Mouse (Mus musculus): ENCODE measurements around the gene Fbxo34. TPM values are rescaled to one million over a fixed set of nuclear protein-coding genes. Genes with fewer than 3 reads are reported as not detected.
A peak's percentile ranks its signal among the peaks of the same experiment; 100 is the strongest.
"Not testable (repeated sequence)": the region's sequence is repeated elsewhere in the genome, so short reads cannot be mapped to it uniquely, and the experiment has no call there.

The Fbxo34 gene
- polyA plus RNA-seq, 1 experiment = 10.2 TPM

- Histone ChIP-seq H3K27me3 (replicated peaks; ENCODE audit: control insufficient read depth, insufficient read depth, low read length) (no peaks in the 10 kb centered on the region), H3K4me3 (ENCODE audit: insufficient read depth, low read depth, low read length) (no peak overlapping the region), H3K36me3 (ENCODE audit: control insufficient read depth, insufficient read depth, low read length) (peaks cover 2% of the 10 kb centered on the region; the same call in 1 of the 2 replicates), H3K27ac (ENCODE audit: insufficient read depth, low read depth, low read length) (no peak overlapping the region), H3K4me1 (ENCODE audit: control insufficient read depth, insufficient read depth, low read length) (no peaks in the 10 kb centered on the region)
- no peak for TF ChIP-seq CTCF (conservative IDR thresholded peaks at IDR 0.05; ENCODE audit: insufficient read depth, insufficient read length, low read depth, low read length)
- TF ChIP-seq POLR2A (IDR thresholded peaks at IDR 0.05; ENCODE audit: low read depth, low read length) = no peak
- WGBS = 79% methylated on average over 4 of the region's 4 CpGs
- no peak for DNase-seq
Measured at GRCm38 (mm10) chr14:47554236-47554635, 104.0 kb downstream of the Fbxo34 start.

GRCm38 (mm10) chr14:47555225-47555624, 105.0 kb downstream of the Fbxo34 start:
- peaks cover 2% of the 10 kb centered on the region; the same call in 1 of the 2 replicates for H3K36me3 ChIP-seq (ENCODE audit: control insufficient read depth, insufficient read depth, low read length)
- no peak overlapping the region for H3K27ac ChIP-seq (ENCODE audit: insufficient read depth, low read depth, low read length)
- no peaks in the 10 kb centered on the region for H3K27me3 ChIP-seq (replicated peaks; ENCODE audit: control insufficient read depth, insufficient read depth, low read length)
- H3K4me3 ChIP-seq (ENCODE audit: insufficient read depth, low read depth, low read length) = no peak overlapping the region
- no peak for DNase-seq
- 95% methylated on average over 5 of the region's 5 CpGs for WGBS
- TF ChIP-seq POLR2A (IDR thresholded peaks at IDR 0.05; ENCODE audit: low read depth, low read length) (no peak), CTCF (conservative IDR thresholded peaks at IDR 0.05; ENCODE audit: insufficient read depth, insufficient read length, low read depth, low read length) (no peak)
- H3K4me1 ChIP-seq (ENCODE audit: control insufficient read depth, insufficient read depth, low read length) = no peaks in the 10 kb centered on the region

GRCm38 (mm10) chr14:47560714-47561113, 110.5 kb downstream of the Fbxo34 start:
- TF ChIP-seq POLR2A (IDR thresholded peaks at IDR 0.05; ENCODE audit: low read depth, low read length) (no peak), CTCF (conservative IDR thresholded peaks at IDR 0.05; ENCODE audit: insufficient read depth, insufficient read length, low read depth, low read length) (no peak)
- Histone ChIP-seq H3K27me3 (replicated peaks; ENCODE audit: control insufficient read depth, insufficient read depth, low read length) (no peaks in the 10 kb centered on the region), H3K27ac (ENCODE audit: insufficient read depth, low read depth, low read length) (no peak overlapping the region; the same call in 1 of the 2 replicates), H3K36me3 (ENCODE audit: control insufficient read depth, insufficient read depth, low read length) (peaks cover 2% of the 10 kb centered on the region; the same call in 1 of the 2 replicates), H3K4me3 (ENCODE audit: insufficient read depth, low read depth, low read length) (no peak overlapping the region), H3K4me1 (ENCODE audit: control insufficient read depth, insufficient read depth, low read length) (peaks cover 9% of the 10 kb centered on the region; the same call in 1 of the 2 replicates)
- DNase-seq = peak; percentile 16
- 62% methylated on average over 2 of the region's 2 CpGs for WGBS

- peak; percentile 20 for DNase-seq
- Histone ChIP-seq H3K36me3 (ENCODE audit: control insufficient read depth, insufficient read depth, low read length) (no peaks in the 10 kb centered on the region), H3K4me1 (ENCODE audit: control insufficient read depth, insufficient read depth, low read length) (peaks cover 12% of the 10 kb centered on the region; the same call in 1 of the 2 replicates), H3K27me3 (replicated peaks; ENCODE audit: control insufficient read depth, insufficient read depth, low read length) (no peaks in the 10 kb centered on the region), H3K4me3 (ENCODE audit: insufficient read depth, low read depth, low read length) (no peak overlapping the region), H3K27ac (ENCODE audit: insufficient read depth, low read depth, low read length) (peak overlapping the region; percentile 91)
- TF ChIP-seq CTCF (conservative IDR thresholded peaks at IDR 0.05; ENCODE audit: insufficient read depth, insufficient read length, low read depth, low read length) (no peak), POLR2A (IDR thresholded peaks at IDR 0.05; ENCODE audit: low read depth, low read length) (no peak)
- 89% methylated on average over 1 of the region's 1 CpGs for WGBS
Measured at GRCm38 (mm10) chr14:47562530-47562929, 112.3 kb downstream of the Fbxo34 start.

- no peak overlapping the region for H3K4me3 ChIP-seq (ENCODE audit: insufficient read depth, low read depth, low read length)
- DNase-seq = peak; percentile 83
- H3K27ac ChIP-seq (ENCODE audit: insufficient read depth, low read depth, low read length) = peak overlapping the region; percentile 91
- 61% methylated on average over 4 of the region's 4 CpGs for WGBS
- no peak for TF ChIP-seq POLR2A (IDR thresholded peaks at IDR 0.05; ENCODE audit: low read depth, low read length)
- no peak for TF ChIP-seq CTCF (conservative IDR thresholded peaks at IDR 0.05; ENCODE audit: insufficient read depth, insufficient read length, low read depth, low read length)
- H3K27me3 ChIP-seq (replicated peaks; ENCODE audit: control insufficient read depth, insufficient read depth, low read length) = no peaks in the 10 kb centered on the region
- peaks cover 12% of the 10 kb centered on the region; the same call in 1 of the 2 replicates for H3K4me1 ChIP-seq (ENCODE audit: control insufficient read depth, insufficient read depth, low read length)
- no peaks in the 10 kb centered on the region for H3K36me3 ChIP-seq (ENCODE audit: control insufficient read depth, insufficient read depth, low read length)
Measured at GRCm38 (mm10) chr14:47563106-47563505, 112.9 kb downstream of the Fbxo34 start.

- Histone ChIP-seq H3K4me1 (ENCODE audit: control insufficient read depth, insufficient read depth, low read length) (peaks cover 10% of the 10 kb centered on the region; the same call in 1 of the 2 replicates), H3K4me3 (ENCODE audit: insufficient read depth, low read depth, low read length) (peak overlapping the region; percentile 92), H3K36me3 (ENCODE audit: control insufficient read depth, insufficient read depth, low read length) (no peaks in the 10 kb centered on the region), H3K27ac (ENCODE audit: insufficient read depth, low read depth, low read length) (peak overlapping the region; percentile 67; the same call in 1 of the 2 replicates), H3K27me3 (replicated peaks; ENCODE audit: control insufficient read depth, insufficient read depth, low read length) (no peaks in the 10 kb centered on the region)
- TF ChIP-seq CTCF (conservative IDR thresholded peaks at IDR 0.05; ENCODE audit: insufficient read depth, insufficient read length, low read depth, low read length) = no peak
- TF ChIP-seq POLR2A (IDR thresholded peaks at IDR 0.05; ENCODE audit: low read depth, low read length) = no peak
- WGBS = under 1% methylated on average over 46 of the region's 46 CpGs
- peak; percentile 99 for DNase-seq
Measured at GRCm38 (mm10) chr14:47567962-47568652, 117.9 kb downstream of the Fbxo34 start.

GRCm38 (mm10) chr14:47570549-47570948, 120.3 kb downstream of the Fbxo34 start, which contains the start of gene Atg14:
TSS of gene Atg14 (minus strand) at chr14:47570649.
- H3K4me3 ChIP-seq (ENCODE audit: insufficient read depth, low read depth, low read length); H3K4me1 ChIP-seq (ENCODE audit: control insufficient read depth, insufficient read depth, low read length); H3K36me3 ChIP-seq (ENCODE audit: control insufficient read depth, insufficient read depth, low read length); DNase-seq; H3K27ac ChIP-seq (ENCODE audit: insufficient read depth, low read depth, low read length); H3K27me3 ChIP-seq (replicated peaks; ENCODE audit: control insufficient read depth, insufficient read depth, low read length): not testable (repeated sequence)
- WGBS = 93% methylated on average over 11 of the region's 11 CpGs
